Mouse (Mus musculus) gastrocnemius, postnatal 36 days (tissue): ENCODE results near the gene Lrrc26. TPM values are rescaled to one million over a fixed set of nuclear protein-coding genes. Genes with fewer than 3 reads are reported as not detected.
"Not testable (repeated sequence)": the region's sequence is repeated elsewhere in the genome, so short reads cannot be mapped to it uniquely, and the experiment has no call there.

ENCODE experiments used
- DNase-seq, 2 experiments: peaks; one replicate each; pipeline ENCODE4 v3.0.0; 2022
- intact Hi-C: fragments of 180-260 bp; cut with DNase I; formaldehyde crosslinking; loops from one replicate; pipeline ENCODE4 v1.15.1; 2025
- long read RNA-seq, 2 experiments: library from polyadenylated mRNA; stranded (forward); transcript quantifications; one replicate each; pipeline ENCODE4 v2.0.0; 2021
- total RNA-seq, 2 experiments: library from RNA; stranded (reverse); gene quantifications; 2 replicates each; pipeline ENCODE4 v1.2.3; 2021

The Lrrc26 gene
- total RNA-seq = not detected
- long read RNA-seq, experiment 1 = 0 reads
- long read RNA-seq, experiment 2 = 0 reads

GRCm38 (mm10) chr2:25289651-25290050, at the start of gene Lrrc26:
TSS of gene Lrrc26 (plus strand) at chr2:25289915.
- intact Hi-C loops = loop anchor here (5.0 kb wide), 1 partner anchor 38 kb away; no protein-coding TSS in a partner anchor
- no peak for DNase-seq

GRCm38 (mm10) chr2:25240310-25240709, 49.4 kb upstream of the Lrrc26 start:
- intact Hi-C loops = no loop called here
- no peak for DNase-seq

- peak; percentile 40 to 54 for DNase-seq
- intact Hi-C loops = no loop called here
Measured at GRCm38 (mm10) chr2:25240723-25241437, 48.8 kb upstream of the Lrrc26 start.

DNA sequence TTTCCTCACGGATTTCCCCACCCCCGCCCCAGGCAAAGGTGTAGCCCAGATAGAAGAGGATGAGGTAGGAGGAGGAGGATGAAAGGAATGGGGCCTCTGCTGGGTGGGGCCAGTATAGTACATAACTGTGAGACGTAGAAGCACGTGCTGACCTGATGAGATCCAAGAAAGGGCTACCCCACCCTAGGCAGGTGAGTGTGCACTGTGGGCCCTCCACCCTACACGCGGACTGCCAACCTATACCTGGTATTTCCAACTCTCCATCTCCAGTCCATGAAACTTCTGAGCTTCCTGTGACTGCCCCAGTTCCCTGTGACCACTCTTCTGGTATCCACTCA, 48.3 kb upstream of the Lrrc26 start:
- DNase-seq = no peak
- intact Hi-C loops = no loop called here

DNA sequence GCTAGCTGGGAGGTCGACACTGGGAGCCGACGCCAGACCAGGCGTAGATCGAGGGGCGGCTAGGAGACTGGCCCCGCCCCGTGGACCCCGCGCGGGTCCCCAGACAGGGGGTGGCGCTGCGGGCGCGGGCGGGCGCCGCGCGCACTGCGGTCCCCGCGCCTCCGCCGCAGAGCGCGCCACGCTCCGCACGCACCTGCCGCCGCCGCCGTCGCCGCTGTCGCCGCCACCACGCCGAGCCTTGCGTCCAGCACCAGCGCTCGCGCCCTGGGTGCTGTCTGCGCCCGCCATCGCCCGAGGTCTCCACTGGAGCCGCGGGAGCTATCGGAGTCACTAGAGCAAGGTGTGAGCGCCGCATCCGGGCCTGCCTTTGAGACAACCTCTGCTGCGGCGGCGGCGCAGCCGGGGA, 47.6 kb upstream of the Lrrc26 start, which contains the start of the genes Rnf208 and Cysrt1:
Gene Rnf208 (plus strand): TSS at position 155 of the 406 bp plus-strand sequence.
Gene Cysrt1 (minus strand): TSS at position 352 of the 406 bp plus-strand sequence.
- DNase-seq = no peak
- intact Hi-C loops = no loop called here

DNA sequence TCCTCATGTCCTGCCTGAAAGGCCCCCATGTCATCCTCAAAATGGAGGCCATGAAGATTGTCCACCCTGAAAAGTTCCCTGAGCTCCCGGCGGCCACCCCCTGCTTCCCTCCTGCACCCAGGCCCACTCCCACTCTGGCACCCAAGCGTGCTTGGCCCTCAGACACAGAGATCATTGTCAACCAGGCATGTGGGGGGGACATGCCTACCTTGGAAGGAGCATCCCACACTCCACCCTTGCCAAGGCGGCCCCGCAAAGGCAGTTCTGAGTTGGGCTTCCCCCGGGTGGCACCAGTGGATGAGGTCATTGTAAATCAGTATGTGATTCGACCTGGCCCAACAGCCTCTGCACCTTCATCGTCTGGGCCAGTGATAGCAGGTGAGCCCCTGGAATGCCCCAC, 46.4 kb upstream of the Lrrc26 start:
- DNase-seq = no peak
- intact Hi-C loops = no loop called here

DNA sequence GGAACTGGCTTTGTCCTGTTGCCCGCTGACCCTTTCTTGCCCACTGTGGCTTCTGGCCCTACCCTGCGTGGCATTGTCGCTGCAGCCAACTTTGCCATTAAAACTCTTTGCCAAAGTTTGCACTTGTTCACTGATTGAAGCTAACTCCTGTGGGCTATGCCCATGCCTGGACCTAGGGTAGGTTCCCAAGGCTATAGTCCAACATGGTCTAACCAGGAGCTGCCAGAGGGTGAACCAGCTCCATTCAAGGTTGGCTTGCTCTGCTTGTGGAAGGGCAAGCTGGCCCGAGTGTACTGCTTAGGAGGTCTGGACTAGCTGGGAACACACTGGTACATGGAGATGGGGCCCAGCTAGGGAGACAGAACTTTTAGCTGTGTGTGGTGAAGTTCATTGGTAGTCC, 45.6 kb upstream of the Lrrc26 start:
- intact Hi-C loops = no loop called here
- DNase-seq = no peak

DNA sequence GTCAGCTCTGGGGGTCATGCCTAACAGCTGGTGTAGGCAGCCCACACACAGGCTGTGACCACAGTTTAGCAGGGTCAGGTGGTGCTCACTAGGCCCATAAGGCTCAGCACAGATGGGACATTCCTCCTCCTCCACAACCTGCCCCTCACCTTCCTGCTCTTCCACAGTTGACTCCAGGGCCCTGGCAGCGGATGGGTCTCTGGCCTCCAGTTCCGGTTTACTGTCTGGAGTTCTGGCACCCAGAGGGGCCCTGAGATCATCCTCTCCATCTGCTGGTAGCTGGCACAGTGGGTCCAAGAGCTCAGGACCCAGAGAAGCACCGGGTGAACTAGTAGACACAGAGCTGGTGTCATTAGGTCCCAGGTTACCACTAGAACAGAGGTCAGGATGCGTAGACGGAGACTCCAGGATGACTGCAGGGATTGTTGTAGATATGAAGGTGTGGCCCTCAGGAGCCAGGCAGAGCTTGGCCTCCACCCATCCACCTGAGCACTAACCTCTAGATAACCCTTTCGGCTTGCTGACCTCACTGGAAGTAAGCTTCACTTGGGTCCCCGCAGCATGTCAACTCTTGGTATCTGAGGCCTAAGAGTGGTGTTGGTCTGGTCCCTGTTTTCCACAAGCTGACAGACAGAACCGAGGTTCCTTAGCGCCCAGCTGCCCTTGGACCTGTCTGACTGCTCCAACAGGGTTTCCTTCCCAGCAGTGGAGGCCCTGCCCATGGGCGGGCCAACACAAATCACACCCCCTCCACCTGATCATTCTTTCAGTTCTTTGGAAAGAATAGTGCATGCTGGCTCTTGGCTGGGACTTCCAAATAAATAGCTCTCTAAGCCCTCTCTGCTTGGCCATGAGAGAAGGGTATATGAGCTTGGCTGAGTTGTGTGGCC, 43.3 kb upstream of the Lrrc26 start, which contains the start of gene AL732309.1:
Gene AL732309.1 (minus strand): TSS at position 681 of the 890 bp plus-strand sequence.
- no peak for DNase-seq
- intact Hi-C loops = no loop called here

GRCm38 (mm10) chr2:25252331-25252730, 37.4 kb upstream of the Lrrc26 start:
- no peak for DNase-seq
- intact Hi-C loops = no loop called here

DNA sequence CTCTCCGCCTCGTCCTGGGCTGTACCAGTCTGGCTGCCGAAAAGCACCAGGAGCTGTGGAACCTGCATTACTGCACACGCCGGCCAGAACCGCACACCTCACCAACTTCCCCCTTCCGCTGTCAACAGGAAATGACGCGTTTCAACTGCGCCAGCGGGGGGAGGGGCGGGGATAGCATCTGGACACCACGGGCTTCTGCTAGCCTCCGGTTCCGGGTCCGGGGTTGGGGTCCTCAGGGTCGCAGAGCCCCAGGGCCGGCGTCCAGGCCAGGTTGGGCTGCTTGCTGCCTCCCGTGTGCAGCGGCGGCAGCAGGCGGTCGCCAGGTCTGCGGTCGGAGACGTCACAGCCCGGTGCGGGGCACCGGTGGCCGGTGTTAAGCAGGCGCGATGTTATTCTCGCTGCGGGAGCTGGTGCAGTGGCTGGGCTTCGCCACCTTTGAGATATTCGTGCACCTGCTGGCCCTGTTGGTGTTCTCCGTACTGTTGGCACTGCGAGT, 34.4 kb upstream of the Lrrc26 start, which contains the start of gene Tmem203:
Gene Tmem203 (plus strand): TSS at position 156 of the 496 bp plus-strand sequence.
- intact Hi-C loops = no loop called here
- peak; percentile 78 to 80 for DNase-seq

DNA sequence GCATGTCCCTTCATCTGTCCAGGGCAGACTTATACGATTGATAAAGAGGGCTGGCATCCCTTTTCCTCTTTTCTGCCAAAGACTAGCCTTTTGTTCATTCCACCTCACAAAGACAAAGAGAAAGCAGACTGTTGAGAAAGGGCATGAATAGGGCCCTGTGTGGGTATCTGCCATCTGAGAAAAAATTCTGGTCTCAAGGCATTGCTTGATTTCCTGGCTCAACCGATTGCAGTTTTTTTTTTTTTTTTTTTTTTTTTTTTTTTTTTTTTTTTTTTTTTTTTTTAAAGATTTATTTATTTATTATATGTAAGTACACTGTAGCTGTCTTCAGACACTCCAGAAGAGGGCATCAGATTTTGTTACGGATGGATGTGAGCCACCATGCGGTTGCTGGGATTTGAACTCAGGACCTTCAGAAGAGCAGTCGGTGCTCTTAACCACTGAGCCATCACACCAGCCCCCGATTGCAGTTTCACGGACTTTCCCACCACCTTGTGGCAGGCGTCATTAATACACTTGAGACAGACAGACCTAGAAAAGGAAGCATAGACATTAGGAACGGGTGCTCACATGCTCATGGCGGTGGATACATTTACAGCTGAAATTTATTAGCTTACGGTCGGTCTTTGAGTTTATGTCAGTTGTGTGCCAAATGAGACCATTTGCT, 33.1 kb upstream of the Lrrc26 start:
- intact Hi-C loops, DNase-seq: not testable (repeated sequence)

DNA sequence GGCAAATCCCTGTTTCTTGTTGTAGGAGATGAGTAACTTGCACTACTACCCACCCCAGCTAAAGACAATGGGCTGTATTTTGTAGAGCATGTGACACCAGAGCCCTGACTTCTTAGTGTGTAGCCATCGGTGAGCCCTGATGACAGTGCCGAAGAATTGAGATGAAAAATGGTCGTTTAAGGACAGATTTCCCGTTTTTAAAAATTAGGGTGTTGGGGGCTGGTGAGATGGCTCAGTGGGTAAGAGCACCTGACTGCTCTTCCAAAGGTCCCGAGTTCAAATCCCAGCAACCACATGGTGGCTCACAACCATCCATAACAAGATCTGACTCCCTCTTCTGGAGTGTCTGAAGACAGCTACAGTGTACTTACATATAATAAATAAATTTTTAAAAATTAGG, 32.5 kb upstream of the Lrrc26 start:
- intact Hi-C loops, DNase-seq: not testable (repeated sequence)

DNA sequence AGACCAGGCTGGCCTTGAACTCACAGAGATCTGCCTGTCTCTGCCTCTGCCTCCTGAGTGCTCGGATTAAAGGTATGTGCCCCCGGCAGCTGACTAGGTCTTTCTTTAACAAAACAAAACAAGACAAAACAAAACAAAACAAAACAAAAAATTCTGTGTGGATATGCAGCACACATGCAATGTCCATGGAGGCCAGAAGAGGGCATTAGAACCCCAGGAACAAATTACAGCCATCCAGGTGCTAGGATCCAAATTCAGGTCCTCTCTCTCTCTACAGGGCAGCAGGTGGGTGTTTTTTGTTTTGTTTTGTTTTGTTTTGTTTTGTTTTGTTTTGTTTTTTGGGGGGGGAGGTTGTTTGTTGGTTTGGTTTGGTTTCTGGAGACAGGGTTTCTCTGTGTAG, 30.8 kb upstream of the Lrrc26 start:
- intact Hi-C loops = no loop called here
- DNase-seq = no peak

- intact Hi-C loops = no loop called here
- DNase-seq = no peak
Measured at GRCm38 (mm10) chr2:25261870-25262269, 27.8 kb upstream of the Lrrc26 start.

GRCm38 (mm10) chr2:25262291-25262767, 27.4 kb upstream of the Lrrc26 start, which contains the start of gene Tprn:
TSS of gene Tprn (plus strand) at chr2:25262618.
- DNase-seq = peak; percentile 86 to 91
- intact Hi-C loops = no loop called here

DNA sequence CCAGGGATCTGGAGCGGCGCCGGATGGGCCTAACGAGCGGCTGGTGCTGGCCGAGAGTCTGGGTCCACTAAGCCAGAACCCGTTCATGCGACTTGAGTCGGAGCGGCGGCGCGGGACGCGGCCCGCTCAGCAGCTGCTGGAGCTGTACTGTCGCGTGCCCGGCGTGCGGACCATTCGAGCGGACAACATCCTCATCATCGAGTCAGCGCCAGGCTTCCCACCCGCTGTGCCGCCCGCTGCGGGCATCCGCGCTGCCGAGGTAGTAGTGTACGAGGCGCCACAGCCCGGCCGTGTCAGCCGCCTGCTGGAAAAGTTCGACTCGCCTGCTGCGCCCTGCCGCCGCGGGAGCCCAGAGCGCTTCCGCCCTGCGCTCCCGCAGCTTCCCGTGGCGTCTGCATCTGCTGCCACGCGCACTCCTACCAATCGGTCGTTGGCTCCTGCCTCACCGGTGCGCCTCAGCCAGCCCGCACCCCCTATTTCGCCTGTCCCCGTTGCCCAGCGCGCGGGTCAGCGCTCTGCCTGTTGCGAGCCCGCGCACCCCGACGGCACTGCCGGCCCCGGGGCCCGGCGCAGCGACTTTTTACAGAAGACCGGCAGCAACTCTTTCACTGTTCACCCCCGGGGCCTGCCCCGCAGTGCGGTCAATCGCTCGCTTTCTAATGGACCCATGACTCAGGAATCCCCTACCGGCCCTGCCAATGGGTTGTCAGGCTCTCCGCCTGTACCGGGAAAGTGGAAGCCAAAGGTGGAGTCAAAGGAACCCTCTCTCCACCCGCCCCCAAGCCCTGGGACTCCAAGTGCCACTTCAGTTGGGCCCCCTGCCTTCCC, 26.7 kb upstream of the Lrrc26 start:
- intact Hi-C loops = no loop called here
- no peak for DNase-seq

GRCm38 (mm10) chr2:25263623-25264285, 26.0 kb upstream of the Lrrc26 start:
- DNase-seq = no peak
- intact Hi-C loops = no loop called here

- intact Hi-C loops = no loop called here
- no peak for DNase-seq
Measured at GRCm38 (mm10) chr2:25264286-25264660, 25.4 kb upstream of the Lrrc26 start.

- intact Hi-C loops = no loop called here
- no peak for DNase-seq
Measured at GRCm38 (mm10) chr2:25264851-25265250, 24.9 kb upstream of the Lrrc26 start.
